Mouse (Mus musculus): ENCODE results near the gene Kcnd3. TPM values are rescaled to one million over a fixed set of nuclear protein-coding genes. Genes with fewer than 3 reads are reported as not detected.

Gene Kcnd3
- polyA plus RNA-seq, 1 experiment, result not detected

- Histone ChIP-seq H3K4me1 (peaks cover 19% of the 10 kb centered on the region), H3K36me3 (replicated peaks; ENCODE audit: low read length) (no peaks in the 10 kb centered on the region)
- TF ChIP-seq GATA1 (IDR thresholded peaks at IDR 0.05; ENCODE audit: borderline replicate concordance, low read length) (no peak), FLI1 (IDR thresholded peaks at IDR 0.05; ENCODE audit: low read length) (no peak)
Observed at GRCm38 (mm10) chr3:105663043-105663442, 210.9 kb downstream of the Kcnd3 start.

GRCm38 (mm10) chr3:105665105-105665765 lies 213.1 kb downstream of the Kcnd3 start:
- H3K4me3 ChIP-seq (replicated peaks), result no peak overlapping the region
- no peaks in the 10 kb centered on the region for H3K9me3 ChIP-seq
- H3K27me3 ChIP-seq (replicated peaks), result peaks cover 37% of the 10 kb centered on the region
- TF ChIP-seq FLI1 (IDR thresholded peaks at IDR 0.05; ENCODE audit: low read length) (no peak), GATA1 (IDR thresholded peaks at IDR 0.05; ENCODE audit: borderline replicate concordance, low read length) (no peak)
- H3K36me3 ChIP-seq (replicated peaks; ENCODE audit: low read length), result no peaks in the 10 kb centered on the region
- peaks cover 17% of the 10 kb centered on the region for H3K4me1 ChIP-seq

More at GRCm38 (mm10) chr3:105663043-105663442, 210.9 kb downstream of the Kcnd3 start:
- Histone ChIP-seq H3K9me3 (no peaks in the 10 kb centered on the region), H3K27me3 (replicated peaks) (peaks cover 35% of the 10 kb centered on the region), H3K4me3 (replicated peaks) (no peak overlapping the region)

- no peak for TF ChIP-seq GATA1 (IDR thresholded peaks at IDR 0.05; ENCODE audit: borderline replicate concordance, low read length)
- TF ChIP-seq FLI1 (IDR thresholded peaks at IDR 0.05; ENCODE audit: low read length), result no peak
- H3K4me3 ChIP-seq (replicated peaks), result no peak overlapping the region
- no peaks in the 10 kb centered on the region for H3K36me3 ChIP-seq (replicated peaks; ENCODE audit: low read length)
- H3K27me3 ChIP-seq (replicated peaks), result peaks cover 34% of the 10 kb centered on the region
- peaks cover 21% of the 10 kb centered on the region for H3K4me1 ChIP-seq
- H3K9me3 ChIP-seq, result no peaks in the 10 kb centered on the region
Observed at GRCm38 (mm10) chr3:105666996-105667523, 214.9 kb downstream of the Kcnd3 start.

- no peaks in the 10 kb centered on the region for H3K9me3 ChIP-seq
- peaks cover 30% of the 10 kb centered on the region for H3K27me3 ChIP-seq (replicated peaks)
- H3K36me3 ChIP-seq (replicated peaks; ENCODE audit: low read length), result no peaks in the 10 kb centered on the region
- H3K4me3 ChIP-seq (replicated peaks), result peak overlapping the region; percentile 40
- peaks cover 27% of the 10 kb centered on the region for H3K4me1 ChIP-seq
- no peak for TF ChIP-seq FLI1 (IDR thresholded peaks at IDR 0.05; ENCODE audit: low read length)
Observed at GRCm38 (mm10) chr3:105668161-105668560, 216.0 kb downstream of the Kcnd3 start.

GRCm38 (mm10) chr3:105669776-105670175 lies 217.6 kb downstream of the Kcnd3 start:
- no peaks in the 10 kb centered on the region for H3K36me3 ChIP-seq (replicated peaks; ENCODE audit: low read length)
- H3K4me3 ChIP-seq (replicated peaks), result no peak overlapping the region
- peaks cover 26% of the 10 kb centered on the region for H3K27me3 ChIP-seq (replicated peaks)
- H3K4me1 ChIP-seq, result peaks cover 32% of the 10 kb centered on the region
- H3K9me3 ChIP-seq, result no peaks in the 10 kb centered on the region
- no peak for TF ChIP-seq GATA1 (IDR thresholded peaks at IDR 0.05; ENCODE audit: borderline replicate concordance, low read length)
- no peak for TF ChIP-seq FLI1 (IDR thresholded peaks at IDR 0.05; ENCODE audit: low read length)

GRCm38 (mm10) chr3:105670801-105671200 lies 218.7 kb downstream of the Kcnd3 start:
- TF ChIP-seq GATA1 (IDR thresholded peaks at IDR 0.05; ENCODE audit: borderline replicate concordance, low read length) (no peak), FLI1 (IDR thresholded peaks at IDR 0.05; ENCODE audit: low read length) (no peak)
- Histone ChIP-seq H3K9me3 (no peaks in the 10 kb centered on the region), H3K4me3 (replicated peaks) (no peak overlapping the region), H3K36me3 (replicated peaks; ENCODE audit: low read length) (no peaks in the 10 kb centered on the region), H3K27me3 (replicated peaks) (peaks cover 19% of the 10 kb centered on the region), H3K4me1 (peaks cover 39% of the 10 kb centered on the region)

GRCm38 (mm10) chr3:105674595-105675218 lies 222.6 kb downstream of the Kcnd3 start:
- Histone ChIP-seq H3K27me3 (replicated peaks) (no peaks in the 10 kb centered on the region), H3K4me1 (peaks cover 35% of the 10 kb centered on the region), H3K9me3 (no peaks in the 10 kb centered on the region), H3K36me3 (replicated peaks; ENCODE audit: low read length) (peaks cover 29% of the 10 kb centered on the region), H3K4me3 (replicated peaks) (no peak overlapping the region)
- TF ChIP-seq GATA1 (IDR thresholded peaks at IDR 0.05; ENCODE audit: borderline replicate concordance, low read length) (no peak), FLI1 (IDR thresholded peaks at IDR 0.05; ENCODE audit: low read length) (no peak)

GRCm38 (mm10) chr3:105675932-105676331 lies 223.8 kb downstream of the Kcnd3 start:
- Histone ChIP-seq H3K27me3 (replicated peaks) (no peaks in the 10 kb centered on the region), H3K9me3 (no peaks in the 10 kb centered on the region), H3K4me3 (replicated peaks) (no peak overlapping the region), H3K36me3 (replicated peaks; ENCODE audit: low read length) (peaks cover 41% of the 10 kb centered on the region), H3K4me1 (peaks cover 33% of the 10 kb centered on the region)
- TF ChIP-seq GATA1 (IDR thresholded peaks at IDR 0.05; ENCODE audit: borderline replicate concordance, low read length), result no peak
- no peak for TF ChIP-seq FLI1 (IDR thresholded peaks at IDR 0.05; ENCODE audit: low read length)

- Histone ChIP-seq H3K4me1 (peaks cover 14% of the 10 kb centered on the region), H3K9me3 (no peaks in the 10 kb centered on the region), H3K4me3 (replicated peaks) (no peak overlapping the region), H3K36me3 (replicated peaks; ENCODE audit: low read length) (peaks cover 78% of the 10 kb centered on the region), H3K27me3 (replicated peaks) (no peaks in the 10 kb centered on the region)
- TF ChIP-seq FLI1 (IDR thresholded peaks at IDR 0.05; ENCODE audit: low read length), result no peak
Observed at GRCm38 (mm10) chr3:105680346-105680745, 228.2 kb downstream of the Kcnd3 start.

All from megakaryocyte, embryonic 14.5 days (primary cell).